9 mouse cellular contexts compared by ENCODE assay signal in genomic region chr7:45523678-45524170, GRCm38 (mm10). TPM values are rescaled to one million over a fixed set of nuclear protein-coding genes. Genes with fewer than 3 reads are reported as not detected.
DNase-seq lines count a peak whose midpoint lies in the region; ATAC-seq and TF ChIP-seq lines count a peak whose summit lies in the region.
"Had no signal": no experiment of that assay in that cellular context is flagged by ENCODE, and none has a peak within 500 bp of the region (broad histone marks: within the 10 kb centered on the region; RNA-seq: fewer than 3 reads in every experiment).

No protein-coding gene starts in this region.

- peaks cover 14 to 28% of the 10 kb centered on the region in 2 experiments for H3K4me1 ChIP-seq in heart, embryonic 14.5 days (ENCODE audit: control insufficient read depth in 2 of 2, insufficient read depth in 2 of 2, low read length in 2 of 2)
- H3K4me1 ChIP-seq in ES-Bruce4 (ENCODE audit: control insufficient read depth, insufficient read depth, low read length) = peaks cover 4% of the 10 kb centered on the region
- H3K4me1 ChIP-seq in embryonic facial prominence, embryonic 15.5 days = peaks cover 36% of the 10 kb centered on the region
- H3K4me1 ChIP-seq in liver, embryonic 11.5 days (replicated peaks; ENCODE audit: control insufficient read depth, insufficient read depth, low read length) = peaks cover 43% of the 10 kb centered on the region

- TF ChIP-seq POLR2A in ES-Bruce4 (IDR thresholded peaks at IDR 0.05; ENCODE audit: insufficient read depth, low read length) = no peak

- H3K36me3 ChIP-seq in heart, embryonic 14.5 days (ENCODE audit: control insufficient read depth, insufficient read depth, low read length) = peaks cover 22% of the 10 kb centered on the region
- H3K36me3 ChIP-seq in ES-Bruce4 (ENCODE audit: control insufficient read depth, insufficient read depth, low read length, poor library complexity, severe bottlenecking) = peaks cover 12% of the 10 kb centered on the region
- peaks cover 7% of the 10 kb centered on the region; the same call in 1 of the 2 replicates for H3K36me3 ChIP-seq in embryonic facial prominence, embryonic 15.5 days
- H3K36me3 ChIP-seq in liver, embryonic 11.5 days (ENCODE audit: control insufficient read depth, insufficient read depth, low read length) = peaks cover 9% of the 10 kb centered on the region; the same call in 1 of the 2 replicates

- peak overlapping the region; percentile 56 for H3K4me2 ChIP-seq in heart, embryonic 14.5 days (ENCODE audit: low read length)
- H3K4me2 ChIP-seq in embryonic facial prominence, embryonic 15.5 days (replicated peaks) = peak overlapping the region; percentile 11; the same call in 1 of the 2 replicates
- H3K4me2 ChIP-seq in liver, embryonic 11.5 days = peak overlapping the region; percentile 80

- WGBS in heart, embryonic 14.5 days = 76% methylated on average over 13 of the region's 13 CpGs
- 82% methylated on average over 13 of the region's 13 CpGs for WGBS in embryonic facial prominence, embryonic 15.5 days
- 62% methylated on average over 13 of the region's 13 CpGs for WGBS in liver, embryonic 11.5 days

- no peak for DNase-seq in heart, adult 8-10 months (ENCODE audit: low spot score)
- DNase-seq in liver, embryonic 11.5 days (ENCODE audit: low spot score) = peak; percentile 29
- DNase-seq in ovary, postnatal 14 days (ENCODE audit: low spot score) = no peak
- no peak for DNase-seq in cerebellum, adult 11-12 months
- no peak for DNase-seq in cerebellum, postnatal 14 days
- DNase-seq: left cerebral cortex, postnatal 4 days had no signal

- no peaks in the 10 kb centered on the region for H3K27me3 ChIP-seq in heart, embryonic 14.5 days (ENCODE audit: control insufficient read depth, insufficient read depth, low read length)
- no peaks in the 10 kb centered on the region for H3K27me3 ChIP-seq in ES-Bruce4 (ENCODE audit: control insufficient read depth, insufficient read depth, low read length, poor library complexity, severe bottlenecking)
- no peaks in the 10 kb centered on the region for H3K27me3 ChIP-seq in embryonic facial prominence, embryonic 15.5 days
- no peaks in the 10 kb centered on the region for H3K27me3 ChIP-seq in liver, embryonic 11.5 days (replicated peaks; ENCODE audit: control insufficient read depth, insufficient read depth, low read length)

- no peak overlapping the region for H3K27ac ChIP-seq in heart, embryonic 14.5 days (replicated peaks in 1 of 2; ENCODE audit: control insufficient read depth in 1 of 2, insufficient read depth in 1 of 2, low read depth in 2 of 2, low read length in 2 of 2)
- no peak overlapping the region for H3K27ac ChIP-seq in ES-Bruce4 (ENCODE audit: insufficient read depth, low read length)
- H3K27ac ChIP-seq in embryonic facial prominence, embryonic 15.5 days (replicated peaks) = no peak overlapping the region
- H3K27ac ChIP-seq in liver, embryonic 11.5 days (ENCODE audit: low read depth, low read length) = peak overlapping the region; percentile 68

- peak overlapping the region; percentile 64 for H3K9ac ChIP-seq in heart, embryonic 14.5 days (ENCODE audit: low read length)
- peak overlapping the region; percentile 2 for H3K9ac ChIP-seq in ES-Bruce4 (ENCODE audit: low read depth, poor library complexity, severe bottlenecking)
- H3K9ac ChIP-seq in embryonic facial prominence, embryonic 15.5 days = no peak overlapping the region
- H3K9ac ChIP-seq in liver, embryonic 11.5 days (ENCODE audit: low read depth, low read length) = peak overlapping the region; percentile 76

- no peak for TF ChIP-seq CTCF in ES-Bruce4 (IDR thresholded peaks at IDR 0.05; ENCODE audit: low read depth, low read length)

- H3K4me3 ChIP-seq in heart, embryonic 14.5 days (ENCODE audit: control insufficient read depth in 1 of 2, insufficient read depth in 1 of 2, low read depth in 1 of 2, low read length in 2 of 2) = peak overlapping the region; percentile 10 to 26; a peak in 3 of 4 replicates
- peak overlapping the region; percentile 14; the same call in 1 of the 2 replicates for H3K4me3 ChIP-seq in ES-Bruce4 (ENCODE audit: low read depth, low read length)
- H3K4me3 ChIP-seq in embryonic facial prominence, embryonic 15.5 days (replicated peaks) = peak overlapping the region; percentile 7
- peak overlapping the region; percentile 87 for H3K4me3 ChIP-seq in liver, embryonic 11.5 days (ENCODE audit: low read depth, low read length)

- no peak for ATAC-seq in heart, embryonic 14.5 days (ENCODE audit: insufficient number of reproducible peaks, insufficient read depth, low FRiP score, low read depth)
- ATAC-seq in embryonic facial prominence, embryonic 15.5 days (ENCODE audit: insufficient number of reproducible peaks, low FRiP score, low TSS enrichment, low read depth) = no peak
- ATAC-seq in liver, embryonic 11.5 days (replicated peaks; ENCODE audit: low FRiP score) = no peak

- H3K9me3 ChIP-seq in heart, embryonic 14.5 days (ENCODE audit: control insufficient read depth, low read length) = no peaks in the 10 kb centered on the region
- no peaks in the 10 kb centered on the region for H3K9me3 ChIP-seq in ES-Bruce4 (replicated peaks; ENCODE audit: control insufficient read depth, insufficient read depth, low read length, poor library complexity, severe bottlenecking)
- H3K9me3 ChIP-seq in embryonic facial prominence, embryonic 15.5 days (replicated peaks) = no peaks in the 10 kb centered on the region
- no peaks in the 10 kb centered on the region for H3K9me3 ChIP-seq in liver, embryonic 11.5 days (ENCODE audit: control insufficient read depth, low read length)

- TF ChIP-seq EP300 in ES-Bruce4 (IDR thresholded peaks at IDR 0.05; ENCODE audit: insufficient read depth, low read depth, low read length) = no peak

RNA-seq across cellular contexts. Expression of gene Ppp1r15a, which starts 2.3 kb away (rescaled TPM):
- 20.5 and 23.3 TPM in 2 replicates for polyA plus RNA-seq in heart, embryonic 14.5 days (2014; fragmentation: Nextera tagmentation; extraction: Ambion mirVana)
- total RNA-seq in heart, adult 8-10 months (2022) = 10 to 100 TPM; 21.9 to 31.6 (median 28.0) TPM
- 15.5 and 18.6 TPM in 2 replicates for polyA plus RNA-seq in ES-Bruce4 (2011; ENCODE audit: insufficient read depth, insufficient read length, low read depth, missing spikeins)
- 27.5 and 29.6 TPM in 2 replicates for polyA plus RNA-seq in embryonic facial prominence, embryonic 15.5 days (2015; fragmentation: Nextera tagmentation; extraction: Ambion mirVana)
- 61.6 and 62.0 TPM in 2 replicates for polyA plus RNA-seq in liver, embryonic 11.5 days (2014; fragmentation: Nextera tagmentation; extraction: Ambion mirVana)

RNA-seq across cellular contexts. Expression of gene Plekha4, which starts 2.4 kb away (rescaled TPM):
- polyA plus RNA-seq in heart, embryonic 14.5 days (2014; fragmentation: Nextera tagmentation; extraction: Ambion mirVana) = 0.80 and 1.2 TPM in 2 replicates
- total RNA-seq in heart, adult 8-10 months (2022) = 1 to 10 TPM; 2.6 to 4.2 (median 3.0) TPM
- 14.3 and 18.6 TPM in 2 replicates for polyA plus RNA-seq in ES-Bruce4 (2011; ENCODE audit: insufficient read depth, insufficient read length, low read depth, missing spikeins)
- 7.5 and 7.6 TPM in 2 replicates for polyA plus RNA-seq in embryonic facial prominence, embryonic 15.5 days (2015; fragmentation: Nextera tagmentation; extraction: Ambion mirVana)
- polyA plus RNA-seq in liver, embryonic 11.5 days (2014; fragmentation: Nextera tagmentation; extraction: Ambion mirVana) = 0.64 and 0.89 TPM in 2 replicates

RNA-seq across cellular contexts. Expression of gene Nucb1, which starts 13.5 kb away (rescaled TPM):
- 159 and 160 TPM in 2 replicates for polyA plus RNA-seq in heart, embryonic 14.5 days (2014; fragmentation: Nextera tagmentation; extraction: Ambion mirVana)
- total RNA-seq in heart, adult 8-10 months (2022) = 100 to 1,000 TPM; 130 to 149 (median 139) TPM
- 105 and 119 TPM in 2 replicates for polyA plus RNA-seq in ES-Bruce4 (2011; ENCODE audit: insufficient read depth, insufficient read length, low read depth, missing spikeins)
- 258 and 262 TPM in 2 replicates for polyA plus RNA-seq in embryonic facial prominence, embryonic 15.5 days (2015; fragmentation: Nextera tagmentation; extraction: Ambion mirVana)
- polyA plus RNA-seq in liver, embryonic 11.5 days (2014; fragmentation: Nextera tagmentation; extraction: Ambion mirVana) = 149 and 153 TPM in 2 replicates

RNA-seq across cellular contexts. Expression of gene Hsd17b14, which starts 31.0 kb away (rescaled TPM):
- polyA plus RNA-seq in heart, embryonic 14.5 days (2014; fragmentation: Nextera tagmentation; extraction: Ambion mirVana) = 0.20 and 0.26 TPM in 2 replicates
- total RNA-seq in heart, adult 8-10 months (2022) = 1 to 10 TPM in 3 of 4 experiments, under 1 TPM in 1; 0.40 to 2.0 (median 1.1) TPM
- polyA plus RNA-seq in ES-Bruce4 (2011; ENCODE audit: insufficient read depth, insufficient read length, low read depth, missing spikeins) = 55.0 and 62.2 TPM in 2 replicates
- 2.1 and 3.3 TPM in 2 replicates for polyA plus RNA-seq in embryonic facial prominence, embryonic 15.5 days (2015; fragmentation: Nextera tagmentation; extraction: Ambion mirVana)
- 2.8 and 5.4 TPM in 2 replicates for polyA plus RNA-seq in liver, embryonic 11.5 days (2014; fragmentation: Nextera tagmentation; extraction: Ambion mirVana)
- total RNA-seq: left cerebral cortex, postnatal 4 days had no signal

RNA-seq across cellular contexts. Expression of gene Dhdh, which starts 35.1 kb away (rescaled TPM):
- 5.2 and 5.7 TPM in 2 replicates for polyA plus RNA-seq in heart, embryonic 14.5 days (2014; fragmentation: Nextera tagmentation; extraction: Ambion mirVana)
- total RNA-seq in heart, adult 8-10 months (2022) = 10 to 100 TPM; 10.2 to 12.8 (median 11.5) TPM
- 15.3 and 15.5 TPM in 2 replicates for polyA plus RNA-seq in ES-Bruce4 (2011; ENCODE audit: insufficient read depth, insufficient read length, low read depth, missing spikeins)
- 4.4 and 5.1 TPM in 2 replicates for polyA plus RNA-seq in embryonic facial prominence, embryonic 15.5 days (2015; fragmentation: Nextera tagmentation; extraction: Ambion mirVana)
- polyA plus RNA-seq in liver, embryonic 11.5 days (2014; fragmentation: Nextera tagmentation; extraction: Ambion mirVana) = 4.9 and 5.8 TPM in 2 replicates

Comparison
In these comparisons a context has a peak if more than half of its experiments do, and no peak if none do; other contexts are left out.
1. H3K4me2 ChIP-seq: peak in every context shown above with its lines; median percentile 80 in liver, embryonic 11.5 days; 56 in heart, embryonic 14.5 days; 11 in embryonic facial prominence, embryonic 15.5 days.
2. H3K4me3 ChIP-seq: peak in every context shown above with its lines; median percentile 87 in liver, embryonic 11.5 days; 18 in heart, embryonic 14.5 days; 14 in ES-Bruce4; 7 in embryonic facial prominence, embryonic 15.5 days.